Mouse (Mus musculus) right cerebral cortex, postnatal 36 days (tissue): ENCODE results near the gene Cers6.

ENCODE experiments used
- DNase-seq, 2 experiments: peaks; one replicate each; pipeline ENCODE4 v3.0.0; 2022; ENCODE audit warnings: low spot score in 2 of 2, mixed read lengths in 1 of 2

Cers6 gene

DNA sequence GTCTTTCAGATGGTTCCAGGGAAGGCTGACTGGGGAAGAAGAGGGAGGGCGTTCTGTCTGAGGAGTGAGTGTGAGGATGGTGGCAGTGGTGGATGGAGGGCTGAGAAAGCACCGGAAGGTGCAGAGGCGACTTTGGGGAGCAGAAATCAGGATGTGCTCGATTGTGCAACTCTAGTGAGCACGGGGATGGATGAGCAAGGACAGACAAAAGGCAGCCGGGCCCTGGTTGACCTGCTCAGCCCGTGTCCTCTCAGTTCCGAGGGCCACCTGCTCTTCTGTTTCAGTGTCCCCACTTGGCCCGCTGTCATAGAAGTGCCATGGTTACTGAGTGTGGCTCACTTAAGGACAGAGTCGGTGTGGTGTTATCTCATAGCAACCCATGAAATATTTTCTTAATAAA is 99.4 kb downstream of the Cers6 start:
- no peak for DNase-seq

DNA sequence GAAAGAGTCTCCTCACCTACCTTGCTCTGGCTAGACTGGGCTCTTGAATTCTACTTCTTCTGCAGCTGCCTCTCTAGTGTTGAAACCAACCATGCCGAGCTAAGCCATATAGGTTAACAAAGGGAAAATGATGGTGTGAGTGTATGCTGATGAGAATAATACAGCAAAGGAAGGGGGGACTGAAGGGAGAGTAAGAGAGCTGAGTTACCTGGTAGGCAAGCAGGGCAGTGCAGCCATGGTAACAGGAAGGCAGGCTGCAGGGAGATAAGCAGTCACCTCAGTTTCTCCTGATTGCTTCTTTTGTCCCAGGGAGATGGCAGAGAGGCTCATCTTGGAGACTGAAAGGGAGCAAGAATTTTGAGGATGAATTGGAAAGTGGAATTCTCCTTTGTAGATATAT is 105.1 kb downstream of the Cers6 start:
- no peak for DNase-seq

DNA sequence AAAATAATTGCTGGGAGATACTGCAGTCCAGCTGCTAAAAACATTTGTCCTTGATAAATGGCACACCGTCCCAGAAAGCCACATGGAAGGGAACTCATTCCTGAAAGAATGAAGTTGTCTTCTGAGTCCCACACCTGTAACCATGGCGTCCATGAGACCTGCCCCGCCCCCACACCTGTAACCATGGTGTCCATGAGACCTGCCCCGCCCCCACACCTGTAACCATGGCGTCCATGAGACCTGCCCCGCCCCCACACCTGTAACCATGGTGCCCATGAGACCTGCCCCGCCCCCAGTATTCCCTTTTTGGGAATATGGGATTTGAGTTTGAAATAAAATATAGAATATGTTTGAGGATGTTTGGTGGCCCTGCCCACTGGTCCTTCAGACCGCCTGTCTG is 106.8 kb downstream of the Cers6 start:
- no peak for DNase-seq

DNA sequence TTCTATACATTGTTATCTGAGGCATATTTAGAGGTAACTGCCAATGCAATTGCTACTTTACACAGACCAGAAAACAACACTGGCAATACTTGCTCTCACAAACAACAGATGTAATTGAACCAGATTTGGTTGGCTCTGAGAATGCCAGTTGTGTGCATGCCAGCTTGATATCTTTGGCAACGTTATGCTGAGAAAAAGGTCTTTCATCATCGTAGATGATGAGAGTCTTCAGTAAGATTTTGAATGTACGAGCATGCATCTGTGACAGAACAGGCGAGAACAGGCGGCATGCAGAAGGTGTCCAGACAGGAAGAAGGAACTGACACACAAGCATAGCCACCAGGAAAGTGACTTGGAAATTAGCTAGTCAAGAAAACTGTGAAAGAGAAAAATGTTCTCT is 110.6 kb downstream of the Cers6 start:
- no peak for DNase-seq

DNA sequence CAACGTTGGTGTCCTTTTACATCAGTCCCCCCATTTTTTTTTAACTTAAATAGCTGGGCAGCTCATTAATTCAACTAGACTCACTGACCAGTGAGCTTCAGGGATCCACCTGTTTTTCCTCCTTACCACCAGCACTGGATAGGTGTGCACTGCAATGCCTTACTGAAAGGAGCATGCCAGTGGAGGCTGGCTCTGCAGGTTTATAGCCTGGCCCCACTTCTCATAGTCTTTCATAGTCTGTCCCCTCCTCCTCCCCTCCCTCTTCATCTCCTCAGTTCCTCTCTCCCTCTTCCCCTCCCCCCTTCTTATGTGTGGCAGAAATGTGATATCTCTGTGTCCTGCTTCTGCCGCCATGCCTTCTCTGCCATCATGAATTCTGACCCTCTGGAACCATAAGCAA is 112.5 kb downstream of the Cers6 start:
- DNase-seq, result no peak

DNA sequence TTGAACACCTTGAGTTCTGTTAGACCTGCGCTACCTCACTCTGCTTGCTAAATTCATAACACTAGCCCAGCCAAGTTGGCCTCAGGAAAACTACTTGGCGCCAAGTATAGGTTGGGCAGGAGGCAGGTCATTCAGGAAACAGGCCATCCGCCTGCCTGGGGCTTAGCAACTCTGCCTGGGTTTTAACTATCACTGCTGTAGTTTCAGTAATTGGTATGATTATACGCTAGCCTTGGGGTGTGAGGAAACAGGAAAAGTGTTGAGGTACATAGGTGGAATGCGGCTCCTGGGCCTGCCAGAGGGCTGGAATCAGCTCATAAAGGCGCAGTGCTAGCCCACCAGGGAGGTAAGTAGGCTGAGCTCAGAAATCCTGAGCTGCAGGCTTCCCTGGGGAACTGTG is 114.0 kb downstream of the Cers6 start:
- no peak for DNase-seq

DNA sequence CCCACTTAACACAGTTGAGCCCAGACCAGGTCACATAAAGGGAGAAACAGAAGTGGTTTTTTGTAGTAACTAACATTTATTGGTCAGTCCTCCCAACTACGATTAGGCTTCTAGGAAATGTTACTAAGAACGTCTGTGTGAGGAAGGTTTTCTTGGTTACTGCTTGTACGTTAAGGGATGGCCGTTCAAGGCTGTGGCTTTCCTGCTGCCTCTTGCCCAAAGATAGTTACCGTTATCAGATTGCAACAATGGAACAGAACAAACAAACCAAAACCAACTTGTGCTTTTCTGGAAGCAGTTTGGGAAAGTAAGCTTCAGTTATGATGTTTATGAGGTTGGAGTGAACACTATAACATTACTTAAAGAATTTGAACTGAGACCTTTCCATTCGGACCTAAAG is 114.5 kb downstream of the Cers6 start:
- DNase-seq, result no peak

DNA sequence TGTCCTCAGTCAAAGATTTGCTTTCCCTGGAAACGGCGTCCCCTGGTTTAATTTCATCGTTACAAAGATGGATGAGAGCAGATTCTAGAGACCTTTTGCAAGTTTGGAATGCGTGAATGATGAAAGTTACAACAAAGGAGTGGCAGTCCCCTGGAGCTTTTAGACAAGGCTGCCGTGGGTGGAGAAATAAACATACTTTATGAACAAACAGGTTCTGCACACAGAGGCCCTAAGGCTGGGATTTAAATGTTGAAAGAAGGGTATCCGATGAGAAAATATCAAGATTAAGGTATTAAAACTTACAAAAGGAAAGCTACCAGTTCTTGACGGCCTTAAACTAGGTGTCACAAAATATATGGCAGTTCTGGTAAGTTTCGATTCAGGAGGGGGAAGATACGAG is 117.0 kb downstream of the Cers6 start:
- no peak for DNase-seq

DNA sequence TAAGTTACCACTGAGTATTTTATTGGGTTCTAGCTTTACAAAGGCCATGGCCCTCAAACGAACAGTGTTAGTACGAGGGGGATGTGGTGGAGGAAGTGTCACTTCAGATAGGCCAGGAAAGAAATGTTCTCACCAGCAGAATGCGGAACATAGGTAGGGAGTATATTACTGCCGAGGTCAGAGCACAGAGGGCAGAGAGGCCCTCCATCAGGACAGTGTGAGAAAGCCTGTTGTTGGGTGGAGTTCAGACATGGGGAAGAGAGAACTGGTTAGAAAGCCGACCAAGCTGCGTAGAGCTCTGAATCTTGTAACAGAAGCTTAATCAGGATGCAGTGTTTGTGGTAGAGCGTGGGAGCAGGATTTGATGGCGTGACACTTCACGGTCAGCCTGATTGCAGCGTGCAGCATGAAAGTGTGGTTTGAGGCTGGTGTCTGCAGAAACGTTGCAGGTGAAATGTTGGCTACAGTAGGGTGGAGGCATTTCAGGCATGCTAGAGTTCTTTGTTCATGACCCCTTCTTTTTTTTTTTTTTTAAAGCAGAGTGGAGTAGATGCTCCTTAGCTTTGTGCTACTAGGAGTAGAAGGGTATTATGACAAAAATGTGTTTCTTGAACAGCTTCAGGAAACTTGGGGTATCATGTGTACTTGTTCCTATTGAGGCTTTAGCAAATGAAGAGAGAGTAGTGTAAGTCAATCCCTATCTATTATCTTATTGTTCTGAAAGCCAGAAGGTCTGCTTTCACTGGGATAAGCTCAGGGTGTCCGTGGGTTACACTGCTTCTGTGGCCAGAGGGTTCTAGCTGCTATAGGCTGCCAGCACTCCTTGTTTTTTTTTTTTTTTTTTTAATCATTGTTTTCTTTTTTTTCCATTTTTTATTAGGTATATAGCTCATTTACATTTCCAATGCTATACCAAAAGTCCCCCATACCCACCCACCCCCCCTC is 117.7 kb downstream of the Cers6 start:
- DNase-seq, result no peak

DNA sequence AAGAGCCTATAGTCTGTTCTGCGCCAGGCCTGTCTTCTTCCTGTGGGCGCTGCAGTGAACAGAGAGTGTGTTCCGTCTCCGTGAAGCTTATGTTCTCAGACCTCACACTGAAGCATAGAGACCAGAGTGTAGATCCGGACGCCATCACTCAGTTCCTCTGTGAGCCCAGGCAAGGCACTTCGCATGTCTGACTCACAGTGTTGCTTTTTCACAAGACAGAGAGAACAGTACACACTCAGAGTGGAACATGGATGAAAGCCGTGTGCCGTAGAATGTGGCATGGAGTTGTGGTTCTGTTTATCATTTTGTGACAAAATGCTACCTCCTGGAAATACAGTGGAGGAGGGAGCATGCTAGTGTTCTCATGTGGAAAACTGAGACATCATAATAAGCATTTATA is 120.1 kb downstream of the Cers6 start:
- no peak for DNase-seq

DNA sequence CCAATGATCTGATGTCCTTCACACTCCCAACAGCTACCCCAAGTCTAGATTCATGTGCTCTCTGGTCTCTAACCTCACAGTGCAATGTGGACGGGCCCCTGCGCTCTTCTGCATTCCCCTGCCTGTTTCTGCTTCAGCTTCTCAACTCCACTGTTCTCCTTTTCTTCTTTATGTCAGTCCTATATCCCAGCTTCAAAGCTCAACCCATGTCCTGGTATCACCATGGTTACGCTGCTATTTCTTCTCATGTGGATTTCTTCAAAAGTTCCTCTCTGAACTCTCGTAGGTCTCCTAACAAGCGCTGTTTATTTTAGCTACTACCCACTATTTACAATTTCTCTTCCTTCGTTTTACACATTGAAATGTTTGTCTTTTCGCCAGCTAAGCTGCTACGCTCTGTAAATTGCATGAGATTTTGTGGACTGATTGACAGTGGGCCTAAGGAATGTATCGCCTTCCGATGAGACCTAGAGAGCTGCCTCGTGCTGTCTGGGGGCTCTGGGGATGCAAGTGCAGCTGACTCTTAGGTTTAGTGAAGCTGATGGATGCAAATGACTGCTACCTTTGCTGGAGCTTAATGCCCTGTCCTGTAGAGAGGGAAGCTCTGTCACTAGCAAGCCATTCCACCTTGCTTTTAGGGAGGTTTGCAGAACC is 120.6 kb downstream of the Cers6 start:
- DNase-seq, result no peak

DNA sequence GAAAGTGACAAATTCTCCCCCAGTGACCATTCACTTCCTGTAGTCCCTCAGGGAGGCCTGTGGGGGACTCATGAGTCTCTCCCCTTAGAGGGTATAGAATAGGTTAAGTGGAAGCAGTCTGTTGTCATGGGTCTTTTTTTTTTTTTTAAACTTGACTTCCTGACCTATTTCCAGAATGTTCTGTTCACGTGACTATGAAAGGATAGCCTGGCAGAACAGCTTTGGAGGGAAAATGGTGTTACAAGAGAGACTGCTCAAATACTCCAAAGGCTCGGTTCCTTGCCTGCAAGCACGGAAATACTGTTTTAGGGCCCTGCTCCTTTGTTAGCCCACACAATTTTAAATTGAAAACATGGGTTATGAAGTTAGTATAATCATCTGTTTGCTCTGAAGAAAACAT is 121.7 kb downstream of the Cers6 start:
- DNase-seq, result no peak

DNA sequence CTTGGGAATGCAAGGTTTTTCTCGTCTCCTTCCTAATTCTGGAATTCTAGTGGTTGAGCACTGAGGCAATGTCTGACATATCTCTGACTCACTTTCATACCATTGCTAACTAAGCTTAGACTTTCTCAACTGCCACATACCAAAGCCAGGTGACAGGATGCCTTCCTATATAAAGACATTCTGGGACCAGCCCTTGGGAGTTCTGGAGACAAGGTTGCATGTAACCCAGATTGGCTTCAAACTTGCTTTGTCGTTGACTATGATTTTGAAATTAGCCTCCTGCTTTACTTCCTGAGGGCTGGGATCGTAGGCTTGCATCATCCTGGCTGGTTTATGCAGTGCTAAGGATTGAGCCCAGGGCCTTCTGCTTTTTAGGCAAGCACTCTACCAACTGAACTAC is 122.2 kb downstream of the Cers6 start:
- DNase-seq, result no peak

DNA sequence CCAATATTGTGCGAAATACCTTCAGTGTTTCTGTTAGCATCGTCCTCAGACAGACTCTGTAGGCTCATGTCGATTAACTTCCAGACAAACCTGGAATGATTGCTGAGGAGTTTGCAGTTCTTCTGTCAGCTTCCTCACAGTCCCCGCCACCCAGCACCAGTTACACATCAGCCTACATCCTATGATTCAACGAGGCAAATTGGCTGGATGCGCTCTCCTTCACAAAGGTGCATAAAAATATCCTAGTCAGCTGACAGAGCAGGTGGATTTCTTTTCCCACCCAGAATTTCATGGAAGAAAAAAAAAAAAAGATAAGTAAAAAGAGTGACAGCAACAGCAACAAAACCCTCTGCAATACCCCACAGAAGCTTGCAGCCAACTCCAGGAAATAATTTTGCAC is 127.9 kb downstream of the Cers6 start:
- DNase-seq, result peak; percentile 62 to 76

DNA sequence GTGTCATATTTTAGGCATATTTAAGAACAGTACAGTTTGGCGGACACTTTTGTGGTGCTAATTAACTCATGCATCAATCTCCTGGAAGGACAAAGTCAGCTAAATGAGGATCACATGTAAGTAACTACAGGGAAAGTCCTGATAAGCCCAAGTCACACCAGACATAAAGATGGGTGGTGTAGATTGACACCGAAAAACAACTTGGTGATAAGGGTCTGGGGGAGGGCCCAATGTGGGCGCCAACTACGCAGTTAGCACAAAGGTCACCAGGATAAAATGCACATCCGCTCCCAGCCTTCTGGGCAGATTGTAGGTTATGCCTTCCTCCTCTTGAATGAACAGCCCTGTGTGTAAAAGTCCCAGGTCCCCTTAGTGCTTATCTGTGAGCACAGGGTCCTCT is 131.4 kb downstream of the Cers6 start:
- DNase-seq, result no peak

DNA sequence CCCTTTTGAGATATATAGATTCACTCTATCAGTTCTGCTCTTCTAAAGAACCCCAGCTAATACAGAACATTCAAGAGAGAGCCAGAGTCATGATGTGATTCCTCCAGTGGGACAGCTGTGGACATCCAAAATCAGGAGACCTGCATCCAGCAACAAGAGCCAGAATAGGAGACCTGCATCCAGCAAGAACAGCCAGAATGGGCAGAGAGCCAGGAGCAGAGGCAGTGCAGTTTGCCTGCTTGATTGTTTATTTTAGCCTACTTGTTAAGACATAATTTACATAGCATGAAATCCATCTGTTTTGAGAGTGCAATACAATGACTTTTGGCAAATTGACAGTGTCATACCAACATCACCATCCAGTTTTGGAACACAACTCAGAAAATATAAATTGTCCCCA is 133.2 kb downstream of the Cers6 start:
- DNase-seq, result no peak

DNA sequence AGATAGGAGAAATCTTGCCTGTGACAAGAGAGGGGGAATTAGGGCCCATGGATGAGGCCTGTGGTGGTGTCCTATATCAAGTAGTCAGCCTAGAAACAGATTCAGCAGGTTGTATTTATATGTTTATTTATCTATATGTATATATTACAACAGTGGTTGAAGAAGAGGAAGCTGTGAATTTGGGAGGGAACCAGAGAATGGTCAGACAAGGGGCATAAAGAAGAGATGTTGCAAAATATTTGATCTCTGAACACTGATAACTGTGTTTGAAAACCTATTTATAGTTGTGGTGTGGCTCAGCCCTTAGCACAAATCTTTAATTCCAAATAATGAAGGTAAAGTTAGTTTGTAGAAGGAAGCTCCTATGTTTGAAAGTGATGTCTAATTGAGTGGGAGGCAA is 134.5 kb downstream of the Cers6 start:
- DNase-seq, result no peak

DNA sequence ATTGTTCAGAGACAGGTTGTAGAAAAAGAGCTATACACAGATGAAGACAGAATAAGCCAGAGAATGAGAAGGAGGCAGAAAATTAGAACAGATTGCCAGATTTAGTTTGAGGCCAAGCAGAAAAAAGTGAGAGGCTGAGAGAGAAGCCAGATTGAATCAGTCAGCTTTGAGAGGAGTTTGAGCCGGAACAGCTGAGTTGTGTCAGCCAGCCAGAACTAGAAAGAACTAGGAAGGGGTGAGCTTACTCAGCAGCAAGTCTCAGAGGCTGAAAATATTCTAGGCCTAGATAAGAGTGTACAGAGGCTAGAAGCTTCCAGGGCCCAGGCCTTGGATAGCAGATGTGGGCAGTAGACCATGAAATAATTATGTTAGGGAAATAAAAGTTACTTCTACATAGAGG is 135.0 kb downstream of the Cers6 start:
- no peak for DNase-seq

DNA sequence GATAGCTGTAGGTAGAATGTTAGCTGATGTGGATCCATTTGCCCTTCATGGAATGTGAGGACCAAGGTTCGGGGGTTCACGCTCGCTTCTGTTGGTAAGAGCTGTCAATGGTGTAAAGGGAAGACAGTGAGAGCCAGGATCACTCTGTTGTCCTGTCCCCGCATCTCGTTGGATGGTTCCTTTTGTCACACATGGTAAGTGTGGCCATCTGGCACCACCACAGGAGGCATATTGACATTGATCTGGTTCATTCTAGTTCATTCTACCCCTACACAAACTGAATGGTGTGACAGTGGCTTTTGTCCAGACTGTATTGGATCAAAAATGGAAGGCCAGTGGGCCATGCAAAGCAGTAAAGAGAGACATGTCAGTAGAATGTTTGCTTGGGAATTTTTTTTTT is 142.8 kb downstream of the Cers6 start:
- no peak for DNase-seq

DNA sequence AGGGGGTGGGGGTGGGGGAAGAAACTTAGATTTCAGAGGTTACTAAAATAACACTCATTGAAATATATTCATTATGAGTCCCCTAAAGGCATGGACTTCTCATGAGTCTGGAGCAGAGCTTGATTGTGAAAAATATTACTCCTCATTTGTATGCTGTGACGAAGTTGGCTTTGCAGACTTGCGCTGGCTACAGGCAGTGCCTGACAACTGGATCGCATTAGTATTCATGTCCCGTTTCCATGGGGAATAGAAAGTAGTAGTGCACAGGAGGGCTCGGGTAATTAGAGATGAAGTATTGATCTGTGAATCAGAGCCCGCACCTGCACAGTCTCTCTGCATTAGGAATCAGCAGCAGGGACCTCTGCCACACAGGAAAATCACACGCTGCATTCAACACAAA is 150.2 kb downstream of the Cers6 start:
- no peak for DNase-seq

DNA sequence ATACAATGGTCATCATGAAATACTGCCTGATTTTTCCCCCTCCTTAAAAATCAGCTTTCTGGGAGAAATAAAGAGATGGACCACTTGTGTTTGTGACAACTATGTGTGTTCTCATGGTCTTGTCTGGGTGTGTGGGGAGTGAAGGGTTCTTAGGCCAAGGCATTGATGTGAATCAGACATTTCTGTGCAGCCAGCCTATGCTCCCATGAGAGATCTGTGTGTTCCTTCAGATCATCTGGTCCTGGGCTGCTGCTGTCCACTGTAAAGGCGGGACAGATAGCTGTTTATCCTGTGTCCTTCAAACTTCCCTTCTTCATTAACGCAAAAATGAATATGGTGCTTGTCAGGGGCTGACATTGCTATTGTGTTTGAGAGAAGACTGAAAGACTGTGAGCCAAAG is 150.6 kb downstream of the Cers6 start:
- no peak for DNase-seq

DNA sequence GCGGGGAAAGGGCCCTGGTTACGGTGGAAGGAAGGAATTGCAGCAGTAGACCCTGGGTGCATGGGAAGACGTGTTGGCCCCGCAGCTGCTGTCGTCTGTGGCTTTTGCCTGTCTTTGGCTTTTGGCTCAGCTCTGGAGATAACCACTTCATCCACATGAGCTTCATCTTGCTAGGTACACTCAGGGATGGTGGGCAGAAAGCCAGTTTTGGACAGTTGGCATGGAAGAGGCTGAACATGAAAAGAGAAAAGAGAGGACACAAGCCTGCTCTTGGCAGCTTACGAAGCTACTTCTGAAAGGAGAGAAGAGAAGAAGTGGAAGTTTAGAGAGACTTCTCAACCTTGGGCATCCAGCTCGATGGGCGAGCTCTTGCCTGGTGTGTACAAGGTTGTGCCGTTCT is 153.0 kb downstream of the Cers6 start:
- no peak for DNase-seq

DNA sequence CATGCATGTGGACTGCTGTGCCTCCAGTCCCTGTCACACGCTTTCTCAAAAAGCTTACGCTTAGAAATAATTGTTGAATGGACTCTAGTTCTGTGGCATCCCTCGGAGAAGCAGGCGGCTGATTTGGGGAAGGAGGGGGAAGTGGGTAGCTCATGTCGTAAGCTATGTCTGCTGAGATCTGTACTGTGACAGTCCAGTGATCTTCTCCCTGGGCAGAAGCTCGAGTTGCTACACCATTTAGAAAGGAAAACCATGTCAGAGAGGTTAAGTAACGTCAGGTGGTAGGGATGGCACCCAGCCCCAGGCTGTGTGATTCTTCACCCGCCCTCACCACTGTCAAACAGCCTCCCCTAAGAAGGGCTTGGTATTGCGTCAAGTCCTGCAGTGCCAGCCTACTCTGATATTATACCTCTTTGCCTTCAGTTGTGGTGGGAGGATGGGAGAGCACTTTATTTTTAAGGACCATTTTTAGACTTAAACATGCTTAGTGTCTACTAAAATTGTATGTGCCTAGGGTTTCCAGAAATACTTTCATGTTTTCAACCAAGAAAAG is 154.0 kb downstream of the Cers6 start:
- peak in 1 of 2 experiments; percentile 54 for DNase-seq
